Mouse (Mus musculus): ENCODE measurements around the gene Tns4.

Gene Tns4

DNA sequence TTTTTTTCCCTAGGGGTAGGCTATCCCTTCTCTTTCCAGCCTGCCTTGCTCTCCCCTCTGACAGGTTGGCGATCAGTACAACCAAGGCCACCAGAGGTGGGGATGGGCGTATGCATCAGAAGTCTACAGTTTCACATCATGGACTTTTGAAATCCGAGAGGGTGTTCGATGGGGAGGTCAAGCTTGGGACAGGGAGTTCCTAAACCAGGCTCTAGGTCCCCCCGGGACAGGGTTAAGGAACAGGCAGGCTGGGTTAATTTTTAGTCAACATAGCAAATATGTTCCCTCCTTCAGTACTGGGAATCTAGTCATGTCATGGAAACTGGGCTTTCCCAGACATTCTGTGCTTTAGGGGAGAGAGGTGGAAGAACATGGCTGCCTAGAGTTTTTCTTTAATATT is 44.8 kb downstream of the Tns4 start:
- DNase-seq = no peak

DNA sequence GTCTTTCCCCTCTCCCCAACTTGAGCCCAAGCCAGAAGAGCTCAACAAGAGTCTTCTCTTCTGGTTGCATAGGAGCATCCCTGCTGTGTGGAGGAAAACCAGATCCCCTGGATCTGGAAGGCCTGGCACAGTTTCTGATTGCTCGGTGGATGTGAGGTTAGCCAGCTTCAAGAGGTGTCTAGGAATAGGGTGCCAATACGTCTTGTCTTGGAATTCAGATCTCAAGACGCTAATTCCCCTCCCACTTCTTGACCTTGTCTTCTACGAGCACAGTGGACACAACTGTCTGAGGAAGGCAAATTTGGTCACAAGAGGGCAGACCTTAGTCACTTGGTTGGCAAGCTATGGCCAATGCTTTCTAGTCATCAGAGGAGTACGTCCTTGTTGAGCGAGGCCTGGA is 45.5 kb downstream of the Tns4 start:
- no peak for DNase-seq

DNA sequence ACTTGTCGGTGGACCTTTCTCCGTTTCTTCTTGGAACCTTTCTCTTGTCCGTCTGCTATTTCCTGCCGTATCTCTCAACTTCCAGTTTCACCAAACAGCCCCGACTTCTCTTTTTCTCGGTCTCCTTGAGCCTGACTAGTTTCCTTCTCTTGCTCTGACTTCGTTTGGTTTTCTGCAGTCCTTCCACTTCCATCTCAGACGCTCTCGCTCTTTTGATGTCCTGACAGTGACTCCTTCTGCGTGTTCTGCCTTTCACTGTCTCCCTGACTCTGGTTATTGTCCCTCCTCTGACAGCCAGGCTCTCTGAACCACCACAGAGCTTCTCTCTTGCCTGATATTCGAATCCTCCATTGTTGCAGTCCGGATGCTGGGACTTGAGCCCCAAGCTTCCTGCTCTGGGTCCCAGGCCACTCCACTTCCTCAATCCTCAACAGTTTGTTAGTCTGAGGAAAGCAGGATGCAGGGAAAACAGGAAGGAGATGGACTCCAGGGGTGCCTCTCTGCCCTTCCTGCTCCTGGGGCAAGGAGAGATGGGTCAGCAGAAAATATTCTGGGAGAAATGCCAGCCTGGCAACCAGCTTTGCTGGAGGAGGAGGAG is 46.2 kb downstream of the Tns4 start:
- no peak for DNase-seq

DNA sequence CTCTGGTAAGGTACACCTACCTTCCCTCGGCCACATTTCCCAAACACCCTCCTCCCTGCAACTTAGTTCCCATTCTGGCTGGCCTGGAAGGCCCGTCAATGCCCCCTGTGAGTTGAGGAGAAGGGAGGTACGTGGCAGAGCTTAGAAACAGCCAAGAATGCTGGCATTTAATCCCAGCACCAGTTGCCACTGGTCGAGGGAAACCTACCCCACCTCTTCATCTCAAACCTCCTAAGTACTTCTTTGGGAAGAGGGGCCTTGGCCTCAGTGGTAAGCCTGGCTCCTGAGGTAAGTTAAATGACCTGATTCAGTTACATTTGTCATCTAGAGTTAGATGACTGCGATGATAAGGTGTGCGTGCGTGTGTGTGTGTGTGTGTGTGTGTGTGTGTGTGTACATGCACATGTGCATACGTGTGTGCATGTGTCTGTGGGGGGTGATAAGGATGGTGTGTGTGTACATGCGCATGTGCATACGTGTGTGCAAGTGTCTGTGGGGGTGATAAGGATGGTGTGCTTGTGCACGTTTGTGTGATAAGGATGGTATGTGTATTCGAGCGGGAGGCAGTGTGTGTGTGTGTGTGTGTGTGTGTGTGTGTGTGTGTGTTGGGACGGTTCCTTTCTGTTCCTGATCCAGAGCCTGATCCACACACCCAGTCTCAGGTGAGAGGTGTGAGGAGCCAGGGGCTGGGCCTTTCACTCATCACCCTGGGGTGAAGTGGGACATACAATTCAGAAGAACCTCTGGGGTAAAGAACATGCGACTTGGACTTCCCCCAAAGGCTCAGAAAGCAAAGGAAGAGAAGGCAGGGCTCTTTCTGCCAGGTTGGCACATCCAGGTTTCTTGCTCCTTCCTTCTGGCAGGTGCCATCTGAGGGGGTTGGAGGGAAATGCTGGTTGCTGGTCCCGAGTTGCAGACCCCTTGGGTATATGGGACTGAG is 47.0 kb downstream of the Tns4 start:
- DNase-seq = no peak

DNA sequence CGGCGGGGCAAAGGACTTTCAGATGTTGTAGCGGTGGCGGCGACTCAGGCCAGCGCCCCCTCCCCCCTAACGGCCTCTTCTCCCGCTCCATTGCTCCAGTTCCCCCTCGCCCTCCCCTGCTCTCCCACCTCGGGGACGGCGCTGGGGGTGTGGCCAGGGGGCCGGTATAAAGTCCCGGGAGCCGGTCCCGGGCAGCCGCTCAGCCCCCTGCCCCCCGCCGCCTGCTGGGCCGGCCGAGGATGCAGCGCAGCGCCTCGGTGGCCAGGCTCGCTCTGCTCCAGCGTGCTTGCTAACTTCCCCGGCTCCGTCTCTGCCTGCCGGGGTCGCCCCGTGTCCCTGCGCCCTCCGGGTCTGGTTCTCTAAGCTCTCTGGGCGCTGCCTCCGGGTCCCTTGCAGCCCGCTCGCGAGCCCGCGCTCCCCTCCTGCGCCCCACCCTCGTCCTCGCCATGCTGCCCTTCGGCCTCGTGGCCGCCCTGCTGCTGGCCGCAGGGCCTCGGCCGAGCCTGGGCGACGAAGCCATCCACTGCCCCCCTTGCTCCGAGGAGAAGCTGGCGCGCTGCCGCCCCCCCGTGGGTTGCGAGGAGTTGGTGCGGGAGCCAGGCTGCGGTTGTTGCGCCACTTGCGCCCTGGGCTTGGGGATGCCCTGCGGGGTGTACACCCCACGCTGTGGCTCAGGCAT is 47.9 kb downstream of the Tns4 start, which contains the start of gene Igfbp4:
Gene Igfbp4 (plus strand): TSS at position 194 of the 679 bp plus-strand sequence.
- DNase-seq = peak; percentile 37

DNA sequence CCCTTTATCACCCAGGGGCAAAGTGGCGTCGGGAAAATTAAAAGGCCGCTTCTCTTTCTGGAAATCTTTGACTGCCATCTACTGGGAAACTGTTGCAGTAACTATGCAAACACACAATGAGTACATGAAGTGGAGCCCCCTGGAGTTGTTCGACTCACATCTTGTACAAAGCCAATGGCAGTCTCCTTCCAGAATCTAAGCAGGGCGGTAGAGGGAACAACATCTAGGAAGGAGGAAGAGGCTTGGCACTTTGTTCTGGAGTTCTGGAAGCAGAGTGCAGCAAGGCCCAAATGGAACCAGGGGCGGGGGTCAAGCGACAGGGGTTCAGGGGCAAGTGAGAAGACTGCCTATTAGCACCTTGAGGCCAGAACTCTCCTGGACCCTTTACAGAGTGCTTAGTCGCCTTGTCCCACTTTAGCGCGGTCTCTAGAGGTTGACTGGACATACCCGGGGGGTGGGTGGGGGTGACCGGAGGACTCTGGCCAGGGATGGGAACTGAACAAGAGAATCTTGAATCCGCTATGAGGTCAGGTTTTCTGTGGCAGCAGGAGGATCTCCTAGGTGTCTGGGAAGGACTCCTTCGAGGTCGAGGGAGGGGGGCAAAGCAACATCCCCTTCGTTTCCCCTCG is 48.6 kb downstream of the Tns4 start:
- peak; percentile 26 for DNase-seq

DNA sequence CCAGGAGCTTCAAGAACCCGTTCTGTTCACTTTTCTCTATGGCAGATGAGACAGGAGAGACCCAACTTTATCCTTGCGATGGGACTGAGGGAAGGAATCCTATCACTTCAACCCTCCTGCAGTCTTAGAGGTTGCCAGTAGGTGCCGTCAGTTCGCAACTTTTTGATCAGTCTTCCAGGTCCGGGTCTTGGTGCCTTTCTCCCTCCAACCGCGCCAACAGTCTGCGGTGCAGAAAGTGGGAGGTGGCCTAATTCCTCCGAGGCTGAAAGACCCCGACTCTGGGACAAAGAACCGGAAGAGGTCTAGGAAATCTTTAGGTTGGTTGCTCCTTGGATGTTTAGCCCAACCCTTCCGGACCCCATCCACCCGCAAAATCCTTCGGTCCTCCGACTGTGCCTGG is 49.3 kb downstream of the Tns4 start:
- peak; percentile 82 for DNase-seq

DNA sequence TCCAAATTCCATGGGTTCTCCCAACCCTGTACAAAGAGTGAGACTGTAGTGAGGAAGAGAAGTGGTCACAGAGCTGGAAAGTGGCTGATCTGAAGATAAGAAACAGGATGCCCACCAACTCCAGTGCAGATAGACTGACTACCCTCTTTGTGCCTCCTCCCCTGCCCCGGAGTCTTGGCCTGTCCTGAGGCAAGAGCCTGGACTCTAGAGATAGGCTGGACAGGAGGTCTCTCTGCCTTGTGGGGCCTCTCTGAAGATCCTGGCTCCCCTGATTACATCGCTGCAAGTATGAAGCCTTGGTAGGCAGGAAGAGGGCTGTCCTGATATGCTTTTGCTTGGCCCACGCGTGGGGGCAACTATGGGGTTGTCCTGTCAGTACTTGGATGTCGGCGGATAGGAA is 52.9 kb downstream of the Tns4 start:
- no peak for DNase-seq

DNA sequence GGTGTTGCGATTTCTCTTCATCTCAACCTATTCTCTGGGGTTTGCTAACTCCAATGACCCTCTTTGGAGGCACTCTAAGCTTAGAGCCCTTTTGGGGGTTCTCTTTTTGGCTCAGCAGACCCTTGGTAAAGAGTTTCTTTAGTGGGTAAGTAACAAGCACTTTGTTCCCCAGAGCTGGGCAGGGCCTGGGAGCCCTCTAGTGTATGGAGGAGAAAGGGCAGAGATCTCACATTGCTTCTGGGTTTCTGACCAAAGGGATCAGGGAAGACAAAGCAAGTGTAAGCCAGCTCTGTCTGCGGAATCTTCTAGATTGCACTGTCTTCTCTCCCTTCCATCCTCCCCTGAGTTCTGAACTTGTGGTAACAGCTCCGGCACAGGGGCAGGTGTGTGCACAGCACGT is 53.8 kb downstream of the Tns4 start:
- no peak for DNase-seq

DNA sequence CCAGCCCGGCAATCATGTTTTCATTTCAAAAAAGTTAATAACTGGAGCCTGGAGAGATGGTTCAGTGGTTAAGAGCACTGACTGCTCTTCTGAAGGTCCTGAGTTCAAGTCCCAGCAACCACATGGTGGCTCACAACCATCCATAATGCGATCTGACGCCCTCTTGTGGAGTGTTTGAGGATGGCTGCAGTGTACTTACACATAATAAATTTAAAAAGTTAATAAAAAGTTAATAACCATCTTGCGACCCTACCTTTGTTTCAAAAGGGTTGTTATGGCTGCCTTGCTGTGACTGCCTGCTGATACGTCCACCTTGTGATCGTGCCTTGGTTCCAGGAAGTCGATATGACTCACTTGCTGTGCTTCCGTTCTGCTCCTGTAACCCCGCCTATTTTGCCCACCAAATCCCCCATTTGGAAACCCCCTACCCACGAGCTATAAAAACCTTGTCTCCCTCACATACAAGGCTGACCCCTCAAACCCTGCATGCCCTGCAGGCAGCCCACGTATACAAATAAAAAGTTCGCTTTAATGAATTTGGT is 62.1 kb downstream of the Tns4 start:
- peak; percentile 13 for DNase-seq

DNA sequence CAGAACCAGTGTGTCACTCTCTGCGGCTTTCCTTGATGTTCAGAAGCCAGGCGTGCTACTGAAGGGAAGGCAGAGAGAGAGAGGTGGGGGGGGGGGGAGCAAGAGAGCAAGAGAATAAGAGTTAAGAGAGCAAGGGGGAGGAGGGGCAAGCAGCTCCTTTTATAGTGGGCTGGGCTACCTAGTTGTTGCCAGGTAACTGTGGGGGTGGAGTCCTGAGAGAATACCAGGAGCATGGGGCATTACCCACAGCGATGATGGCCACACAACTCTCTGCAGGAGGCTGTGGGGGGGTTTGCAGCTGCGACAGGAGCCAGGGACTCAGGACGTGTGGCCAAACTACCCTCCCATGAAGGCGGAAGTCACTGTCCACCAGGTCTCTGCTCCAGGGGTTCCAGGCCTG is 63.2 kb downstream of the Tns4 start:
- peak; percentile 28 for DNase-seq

DNA sequence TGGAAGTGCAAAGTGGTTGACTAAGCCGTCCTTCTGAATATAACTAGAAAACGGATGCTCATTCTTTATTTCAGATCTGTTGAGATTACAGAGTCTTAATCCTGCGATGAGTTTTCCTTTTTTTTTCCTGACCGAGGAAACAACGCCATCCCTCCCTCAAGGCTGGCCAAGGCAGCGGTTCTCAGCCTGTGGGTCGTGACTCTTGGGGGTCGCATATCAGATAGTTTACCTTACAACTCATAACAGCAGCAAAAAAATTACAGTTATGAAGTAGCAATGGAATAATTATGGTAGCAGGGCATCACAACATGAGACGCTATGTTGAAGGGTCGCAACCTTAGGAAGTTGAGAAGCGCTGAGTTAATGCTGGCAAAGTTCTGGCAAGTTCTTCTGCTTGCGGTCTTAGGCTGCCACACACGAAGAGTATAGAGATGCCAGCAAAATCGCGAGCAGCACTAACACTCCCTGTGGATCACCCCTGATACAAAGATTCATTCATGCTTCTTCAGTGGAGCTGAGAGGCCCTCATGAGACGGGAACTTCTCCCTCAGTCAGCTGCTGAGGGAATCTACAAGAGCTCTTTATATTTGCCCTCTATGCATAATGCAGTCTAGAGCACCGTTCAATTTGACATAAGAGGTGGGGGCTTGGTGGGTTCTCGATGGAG is 64.5 kb downstream of the Tns4 start:
- DNase-seq = peak; percentile 21

DNA sequence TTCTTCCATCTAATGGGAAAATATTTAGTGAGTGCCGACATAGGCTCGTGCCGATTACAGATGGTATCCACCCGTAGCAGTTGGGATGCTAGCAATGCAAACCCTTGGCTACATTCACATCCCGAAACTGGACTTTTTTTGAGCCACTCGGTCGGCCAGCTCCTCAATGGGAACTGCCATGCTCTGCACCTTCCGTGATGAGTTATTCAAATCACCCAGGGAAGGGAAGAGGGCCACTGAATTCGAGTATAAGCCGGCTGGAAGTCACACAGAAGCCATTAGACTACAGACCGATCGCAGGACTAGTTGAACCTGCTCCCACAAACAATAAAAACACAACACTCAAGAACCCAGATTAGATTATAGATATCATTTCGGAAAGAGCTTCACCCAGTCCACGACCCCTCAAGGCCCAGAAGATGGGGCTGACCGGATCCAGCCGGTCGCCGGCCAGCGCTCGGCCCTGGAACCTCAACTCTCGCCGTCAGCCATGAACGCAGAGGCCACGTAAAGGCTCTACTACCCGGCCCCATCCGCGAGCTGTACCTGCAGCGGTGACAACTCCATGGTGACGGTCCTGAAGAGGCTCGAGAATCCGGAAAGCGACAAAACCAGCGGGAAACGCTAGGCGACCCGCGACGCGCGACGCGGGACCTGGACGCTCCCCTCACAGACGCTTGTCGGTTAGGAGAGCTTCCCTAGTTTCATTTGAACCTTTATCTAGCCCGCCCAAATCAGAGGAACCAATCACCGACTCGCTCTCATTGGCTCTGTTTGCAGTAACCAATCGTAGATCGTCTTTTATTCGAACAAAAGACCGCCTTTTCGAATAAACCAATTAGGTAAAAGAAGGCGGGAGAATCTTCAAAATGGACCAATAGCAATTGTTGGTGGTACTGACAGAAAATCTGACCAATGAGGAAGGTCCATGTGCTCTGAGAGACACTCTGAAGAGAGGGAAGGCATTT is 65.3 kb downstream of the Tns4 start, which contains the start of gene Top2a:
Gene Top2a (minus strand): TSS at position 690 of the 968 bp plus-strand sequence.
- peak; percentile 97 for DNase-seq

DNA sequence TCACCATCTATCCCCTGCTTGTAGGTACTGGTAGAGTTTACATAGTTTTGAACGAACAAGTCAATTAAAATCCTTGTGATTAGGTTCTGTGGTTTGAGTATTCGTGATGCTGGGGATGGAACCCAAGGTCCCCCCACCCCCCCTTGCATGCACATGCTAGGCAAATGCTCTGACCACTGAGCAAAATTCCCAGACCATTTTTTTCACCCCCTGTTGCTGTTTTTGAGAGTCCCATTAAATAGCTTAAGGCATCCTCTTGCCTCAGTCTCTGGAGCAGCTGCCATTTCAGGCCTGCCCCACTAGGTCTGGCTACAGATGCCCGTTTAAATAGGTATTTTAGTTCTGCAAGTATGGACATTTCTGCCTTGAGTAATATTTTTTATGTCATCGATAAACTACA is 66.0 kb downstream of the Tns4 start:
- no peak for DNase-seq

DNA sequence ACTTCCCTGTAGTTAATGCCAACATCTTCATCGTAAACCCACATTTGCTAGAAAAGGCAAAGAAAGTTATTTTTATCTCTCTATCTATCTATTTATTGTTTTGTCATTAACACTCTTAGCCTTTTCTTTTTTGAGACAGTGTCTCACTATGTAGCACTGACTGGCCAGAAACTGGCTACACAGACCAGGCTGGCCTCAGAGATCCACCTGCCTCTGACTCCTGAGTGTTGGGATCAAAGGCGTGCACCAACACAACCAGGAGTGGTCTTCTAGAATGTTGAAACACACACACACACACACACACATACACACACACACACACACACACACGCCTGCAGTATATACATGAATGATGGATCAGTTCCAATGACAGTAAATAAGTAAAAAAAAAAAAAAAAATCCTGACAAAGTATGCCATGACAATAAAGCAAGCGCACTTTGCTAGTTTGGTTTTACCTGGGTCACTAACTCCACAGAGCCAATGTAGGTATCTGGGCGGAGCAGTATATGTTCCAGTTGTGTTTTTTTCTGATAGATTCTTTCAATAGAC is 66.6 kb downstream of the Tns4 start:
- no peak for DNase-seq

DNA sequence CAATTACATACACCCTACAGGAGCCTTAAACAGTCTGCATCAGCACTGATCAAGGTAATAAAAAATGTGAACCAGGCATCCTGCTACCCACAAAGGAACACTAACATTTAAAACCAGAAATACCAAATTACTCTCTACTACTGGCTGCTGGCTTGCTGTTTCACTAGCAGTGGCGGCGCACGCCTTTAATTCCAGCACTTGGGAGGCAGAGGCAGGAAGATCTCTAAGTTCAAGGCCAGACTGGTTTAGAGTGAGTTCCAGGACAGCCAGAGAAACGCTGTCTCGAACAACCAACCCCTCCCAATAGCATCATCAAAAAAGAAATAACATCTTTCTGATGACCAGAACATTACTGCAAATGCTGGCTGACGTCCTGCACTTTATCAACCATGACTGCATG is 69.3 kb downstream of the Tns4 start:
- DNase-seq = no peak

All from thymus, postnatal 25 days (tissue).